Mouse (Mus musculus) spleen, adult 2 months (tissue): ENCODE results near the gene Fcer1g.

Source experiments
- CTCF ChIP-seq: fragments of 200-500 bp; IDR thresholded peaks from 2 replicates; pipeline ENCODE4 v1.5.1; 2011; ENCODE audit warnings: mild to moderate bottlenecking, inconsistent platforms; ENCODE audit not compliant: insufficient read depth, insufficient read length, insufficient replicate concordance; ENCODE audit errors: extremely low read depth
- POLR2A ChIP-seq: fragments of 200-500 bp; IDR thresholded peaks from 2 replicates; pipeline ENCODE4 v1.6.1; 2011; ENCODE audit warnings: low read depth, low read length, inconsistent platforms

- TF ChIP-seq CTCF = no peak
- TF ChIP-seq POLR2A = no peak
Measured at GRCm38 (mm10) chr1:171276110-171276748, 42.1 kb upstream of the Fcer1g start.
